Mouse (Mus musculus) MEL (cell line): Measurements from ENCODE around the gene Pgm3.

ENCODE experiments used
- CTCF ChIP-seq, 3 experiments: IDR thresholded peaks in 2 of 3; conservative IDR thresholded peaks in 1 of 3; 2 replicates each; pipeline ENCODE4 v1.5.1; 2011 to 2012; ENCODE audit warnings: low read length in 3 of 3, low read depth in 2 of 3, mild to moderate bottlenecking in 2 of 3, improper control_type of control experiment in 1 of 3, inconsistent platforms in 1 of 3, mixed read lengths in 1 of 3, moderate library complexity in 1 of 3; ENCODE audit not compliant: control insufficient read depth in 1 of 3, insufficient read depth in 1 of 3, poor library complexity in 1 of 3, severe bottlenecking in 1 of 3
- EP300 ChIP-seq, 2 experiments: IDR thresholded peaks; 2 replicates each; pipeline ENCODE4 v1.6.1; 2011; ENCODE audit warnings: improper control_type of control experiment in 2 of 2, low read length in 2 of 2, low read depth in 1 of 2, mild to moderate bottlenecking in 1 of 2
- MAZ ChIP-seq: IDR thresholded peaks from 2 replicates; pipeline ENCODE4 v1.6.1; 2012; ENCODE audit warnings: low read depth, mild to moderate bottlenecking, inconsistent platforms, low read length, improper control_type of control experiment
- USF1 ChIP-seq: IDR thresholded peaks from 2 replicates; pipeline ENCODE4 v1.6.1; 2014; ENCODE audit warnings: low read depth, mild to moderate bottlenecking, inconsistent platforms, low read length, improper control_type of control experiment, moderate library complexity
- ZC3H11A ChIP-seq: IDR thresholded peaks from 2 replicates; pipeline ENCODE4 v1.6.1; 2012; ENCODE audit warnings: low read depth, mild to moderate bottlenecking, inconsistent platforms, low read length, improper control_type of control experiment

GRCm38 (mm10) chr9:86549637-86550162, 21.9 kb downstream of the Pgm3 start:
- no peak for TF ChIP-seq USF1
- no peak for TF ChIP-seq MAZ
- TF ChIP-seq CTCF (IDR thresholded peaks at IDR 0.05 in 2 of 3, conservative IDR thresholded peaks at IDR 0.05 in 1 of 3; ENCODE audit: control insufficient read depth in 1 of 3, insufficient read depth in 1 of 3, low read depth in 2 of 3, low read length in 3 of 3, poor library complexity in 1 of 3, severe bottlenecking in 1 of 3), result no peak
- no peak for TF ChIP-seq EP300 (IDR thresholded peaks at IDR 0.05; ENCODE audit: low read depth in 1 of 2, low read length in 2 of 2)
- TF ChIP-seq ZC3H11A, result no peak
